Mouse (Mus musculus): ENCODE results near the gene Ccl5.

Ccl5 gene

GRCm38 (mm10) chr11:83538705-83539314 is 8.5 kb upstream of the Ccl5 start:
- DNase-seq (ENCODE audit: low read depth, low spot score) = no peak

- DNase-seq (ENCODE audit: low read depth, low spot score) = peak; percentile 56
Observed at GRCm38 (mm10) chr11:83536831-83537230, 6.5 kb upstream of the Ccl5 start.

- DNase-seq (ENCODE audit: low read depth, low spot score) = peak; percentile 74
Observed at GRCm38 (mm10) chr11:83534609-83535423, 4.5 kb upstream of the Ccl5 start.

GRCm38 (mm10) chr11:83534143-83534542 is 3.8 kb upstream of the Ccl5 start:
- peak; percentile 41 for DNase-seq (ENCODE audit: low read depth, low spot score)

GRCm38 (mm10) chr11:83533192-83533591 is 2.9 kb upstream of the Ccl5 start:
- DNase-seq (ENCODE audit: low read depth, low spot score) = no peak

GRCm38 (mm10) chr11:83529024-83529423 is 1.3 kb downstream of the Ccl5 start:
- no peak for DNase-seq (ENCODE audit: low read depth, low spot score)

- DNase-seq (ENCODE audit: low read depth, low spot score) = no peak
Observed at GRCm38 (mm10) chr11:83522075-83522474, 8.2 kb downstream of the Ccl5 start, which contains the start of gene Heatr9. Gene Heatr9, minus strand, starts transcription at chr11:83522175.

GRCm38 (mm10) chr11:83518371-83518770 is 11.9 kb downstream of the Ccl5 start:
- DNase-seq (ENCODE audit: low read depth, low spot score) = no peak

- DNase-seq (ENCODE audit: low read depth, low spot score) = no peak
Observed at GRCm38 (mm10) chr11:83517153-83517552, 13.2 kb downstream of the Ccl5 start.

- DNase-seq (ENCODE audit: low read depth, low spot score) = no peak
Observed at GRCm38 (mm10) chr11:83509521-83509920, 20.8 kb downstream of the Ccl5 start.

GRCm38 (mm10) chr11:83504308-83504707 is 26.0 kb downstream of the Ccl5 start:
- no peak for DNase-seq (ENCODE audit: low read depth, low spot score)

- DNase-seq (ENCODE audit: low read depth, low spot score) = no peak
Observed at GRCm38 (mm10) chr11:83495571-83495970, 34.7 kb downstream of the Ccl5 start.

- DNase-seq (ENCODE audit: low read depth, low spot score) = peak; percentile 6
Observed at GRCm38 (mm10) chr11:83491488-83491887, 38.8 kb downstream of the Ccl5 start.

Data from CD4-positive helper T cell, adult 2 months (primary cell).